Mouse (Mus musculus) liver, embryonic 13.5 days (tissue): Measurements from ENCODE around the gene Ifi35. TPM values are rescaled to one million over a fixed set of nuclear protein-coding genes. Genes with fewer than 3 reads are reported as not detected.
"Not testable (repeated sequence)": the region's sequence is repeated elsewhere in the genome, so short reads cannot be mapped to it uniquely, and the experiment has no call there.

Source experiments
- ATAC-seq: fragments of 200-750 bp; cut with Nextera tagmentation; 2 replicates; pipeline ENCODE4 v1.8.0; 2017; ENCODE audit warnings: low read depth, mild to moderate bottlenecking, moderate number of reproducible peaks, moderate library complexity
- DNase-seq: peaks from one replicate; pipeline ENCODE4 v3.0.0; 2022
- H3K27ac ChIP-seq: fragments of 300-500 bp; sonication (generic); 2 replicates; pipeline ENCODE4 v1.5.1; 2015; ENCODE audit warnings: moderate library complexity, mild to moderate bottlenecking, inconsistent platforms
- H3K27me3 ChIP-seq: fragments of 300-500 bp; sonication (generic); 2 replicates; pipeline ENCODE4 v1.6.1; 2015; ENCODE audit warnings: mild to moderate bottlenecking, inconsistent platforms
- H3K36me3 ChIP-seq: fragments of 300-500 bp; sonication (generic); 2 replicates; pipeline ENCODE4 v1.6.1; 2015; ENCODE audit warnings: mild to moderate bottlenecking, inconsistent platforms
- H3K4me1 ChIP-seq: fragments of 300-500 bp; sonication (generic); replicated peaks from 2 replicates; pipeline ENCODE4 v1.6.1; 2015; ENCODE audit warnings: inconsistent platforms
- H3K4me2 ChIP-seq: fragments of 300-500 bp; sonication (generic); 2 replicates; pipeline ENCODE4 v1.6.1; 2015; ENCODE audit warnings: inconsistent platforms, mild to moderate bottlenecking, moderate library complexity
- H3K4me3 ChIP-seq: fragments of 300-500 bp; sonication (generic); replicated peaks from 2 replicates; pipeline ENCODE4 v1.5.1; 2015; ENCODE audit warnings: mild to moderate bottlenecking, inconsistent platforms
- H3K9ac ChIP-seq: fragments of 300-500 bp; sonication (generic); 2 replicates; pipeline ENCODE4 v1.6.1; 2015; ENCODE audit warnings: mild to moderate bottlenecking, inconsistent platforms
- H3K9me3 ChIP-seq: fragments of 300-500 bp; sonication (generic); replicated peaks from 2 replicates; pipeline ENCODE4 v1.6.1; 2016; ENCODE audit warnings: inconsistent platforms
- WGBS: fragments of 180-500 bp; shearing (Covaris S2); methylation state at CpG from one replicate; pipeline ENCODE4 v1.1.7; 2015; ENCODE audit not compliant: insufficient replicate concordance; 5-methylcytosine and 5-hydroxymethylcytosine counted together
- polyA plus RNA-seq: library from polyadenylated mRNA; unstranded; fragments of >200 nt; fragmentation: Nextera tagmentation; extraction: Ambion mirVana; gene quantifications from 2 replicates; pipeline ENCODE4 v1.2.1, GENCODE M21; 2015

Gene Ifi35
- polyA plus RNA-seq, 1 experiment from 2014 or later = 33.0 TPM

DNA sequence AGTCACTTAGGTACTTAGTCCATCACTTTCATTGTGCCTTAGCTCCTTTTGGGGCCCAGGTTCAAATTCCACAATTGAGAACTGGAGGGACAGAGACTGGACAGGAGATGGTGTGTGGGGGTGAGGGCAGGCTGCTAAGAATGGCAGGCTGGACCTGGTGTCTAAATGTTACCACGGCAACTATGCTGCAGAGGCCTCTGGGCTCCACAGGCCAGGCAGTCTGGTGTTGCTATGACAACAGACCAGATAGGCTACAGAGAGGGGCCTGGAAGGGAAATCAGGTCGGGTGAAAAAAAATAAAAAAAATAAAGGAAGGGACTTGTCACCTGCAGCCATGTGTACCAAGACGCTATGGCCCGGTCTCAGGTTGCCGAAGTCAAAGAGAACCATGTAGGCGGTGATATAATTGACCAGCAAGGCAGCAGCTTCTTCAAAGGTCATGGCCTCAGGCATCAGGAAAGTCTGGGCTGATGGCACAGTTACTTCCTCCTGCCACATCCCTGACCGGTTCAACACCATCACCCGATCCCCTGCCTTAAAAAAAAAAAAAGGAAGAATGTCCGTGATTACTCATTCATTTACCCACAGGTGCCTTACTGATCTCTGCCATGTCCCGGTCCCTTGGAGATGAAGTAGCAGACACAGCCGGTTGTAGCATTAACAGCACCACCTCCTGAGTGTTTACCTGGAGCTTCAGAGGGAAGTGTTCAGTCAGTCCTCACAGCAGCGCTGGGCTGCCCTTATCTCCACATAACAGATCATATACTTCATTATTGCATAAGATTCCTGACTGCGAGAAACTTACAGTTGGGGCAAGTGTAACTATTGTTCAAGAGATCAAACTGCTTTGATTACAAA is 14.6 kb downstream of the Ifi35 start:
- ATAC-seq = no peak

DNA sequence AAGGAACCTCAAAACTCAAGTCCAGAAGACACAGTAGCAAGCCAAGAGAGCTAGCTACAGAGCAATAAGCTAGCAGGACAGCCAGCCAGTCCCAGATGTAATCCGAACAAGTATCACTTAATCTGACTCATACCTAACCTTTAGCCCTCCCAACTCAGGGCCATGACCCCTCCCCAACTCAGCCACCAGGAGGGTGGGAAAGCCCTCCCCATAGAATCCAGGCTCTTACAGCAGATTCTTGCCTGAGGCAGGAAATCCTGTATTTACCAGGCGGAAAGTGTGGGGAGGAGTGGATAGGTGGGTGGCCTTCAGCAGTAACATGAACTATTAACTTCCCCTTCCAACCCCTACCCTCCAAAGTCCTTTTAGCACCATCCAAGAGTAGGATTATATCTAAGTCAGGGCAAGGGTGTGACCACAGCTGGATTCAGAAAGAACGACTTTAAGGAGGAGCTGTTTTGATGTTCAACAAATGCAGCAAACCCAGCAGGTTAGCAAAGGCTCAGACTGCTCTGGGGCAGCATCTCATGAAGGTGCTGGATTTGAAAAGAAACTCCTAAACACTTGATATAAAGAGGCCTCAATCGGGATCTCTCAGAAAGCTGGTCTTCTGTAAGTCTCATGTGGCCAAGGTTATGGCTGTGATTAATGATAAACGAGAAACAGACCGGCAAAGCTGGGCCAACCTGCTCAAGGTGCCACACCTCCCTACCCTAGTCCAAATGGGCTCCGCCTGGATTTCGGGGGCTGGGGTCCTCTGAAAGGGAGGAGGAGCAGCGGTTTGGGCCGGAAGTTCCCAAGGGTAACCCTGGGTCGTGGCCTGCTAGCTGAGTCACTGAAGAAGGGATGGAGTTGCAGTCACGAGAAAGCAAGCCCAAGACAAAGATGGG is 16.2 kb downstream of the Ifi35 start, which contains the start of gene Rnd2:
Rnd2 (plus strand) TSS at position 789 of the 890 bp plus-strand sequence.
- ATAC-seq = no peak
- Histone ChIP-seq H3K4me3 (peak within 1 kb of the TSS; percentile 69), H3K9me3 (no peaks in the 10 kb centered on the region), H3K9ac (peak within 1 kb of the TSS; percentile 70), H3K36me3 (peaks cover 16% of the 10 kb centered on the region), H3K27me3 (peaks cover 60% of the 10 kb centered on the region), H3K4me2 (peak within 1 kb of the TSS; percentile 97), H3K27ac (peak within 1 kb of the TSS; percentile 60), H3K4me1 (peaks cover 77% of the 10 kb centered on the region)
- no peak for DNase-seq
- 11% methylated on average over 12 of the region's 12 CpGs for WGBS

More for the DNA sequence above, 14.6 kb downstream of the Ifi35 start:
- Histone ChIP-seq H3K4me1 (peaks cover 71% of the 10 kb centered on the region), H3K9ac (0 out of 2 replicates have a peak overlapping the region, but pooled peaks have one; percentile 9), H3K4me2 (peak overlapping the region; percentile 97), H3K27ac (no peak overlapping the region), H3K9me3 (no peaks in the 10 kb centered on the region), H3K27me3 (peaks cover 44% of the 10 kb centered on the region), H3K4me3 (no peak overlapping the region), H3K36me3 (peaks cover 32% of the 10 kb centered on the region)
- 22% methylated on average over 13 of the region's 13 CpGs for WGBS
- DNase-seq = no peak

- Histone ChIP-seq H3K9ac (peak overlapping the region; percentile 70), H3K27ac (peak overlapping the region; percentile 60), H3K9me3 (no peaks in the 10 kb centered on the region), H3K4me3 (peak overlapping the region; percentile 69), H3K36me3 (peaks cover 7% of the 10 kb centered on the region), H3K4me2 (peak overlapping the region; percentile 97), H3K27me3 (peaks cover 66% of the 10 kb centered on the region), H3K4me1 (peaks cover 73% of the 10 kb centered on the region)
- ATAC-seq (peak; percentile 37), DNase-seq (peak; percentile 42)
- WGBS = under 1% methylated on average over 51 of the region's 51 CpGs
These were observed 17.1 kb downstream of the Ifi35 start for GRCm38 (mm10) chr11:101465101-101465868.

DNA sequence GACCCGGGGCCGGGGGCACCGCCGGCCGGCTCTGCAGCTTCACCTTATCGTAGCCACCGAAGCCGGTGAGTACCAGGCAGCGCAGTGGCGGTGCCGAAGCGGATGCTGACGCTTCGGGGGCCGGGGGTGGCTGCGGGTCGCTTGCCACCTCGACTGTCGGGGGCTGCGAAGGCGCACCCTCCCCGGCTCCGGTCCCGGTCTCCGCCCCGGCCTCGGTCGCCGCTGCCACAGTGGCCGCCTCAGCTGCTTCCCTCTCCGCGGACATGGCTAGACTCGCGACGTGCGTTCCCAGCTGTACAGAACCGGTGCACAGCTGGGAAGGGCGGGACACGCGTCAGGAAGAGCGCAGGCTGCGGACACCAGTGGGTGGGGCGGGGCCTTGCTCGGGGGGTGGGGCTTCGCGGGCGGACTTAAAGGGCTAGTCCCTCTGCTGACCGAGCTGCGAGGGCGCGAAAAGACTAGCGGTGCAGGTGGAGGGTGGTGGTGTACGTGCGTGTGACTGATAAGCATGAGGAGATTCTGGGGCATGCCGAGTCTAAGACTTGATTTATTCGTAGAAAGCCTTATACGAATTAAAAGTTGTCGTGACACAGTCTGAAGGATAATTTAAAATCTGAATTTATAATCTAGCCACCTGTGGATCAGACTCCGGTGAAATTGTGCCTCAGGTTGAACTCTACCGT is 17.8 kb downstream of the Ifi35 start, which contains the start of gene Vat1:
Vat1 (minus strand) TSS at position 362 of the 683 bp plus-strand sequence.
- Histone ChIP-seq H3K4me3 (peak within 1 kb of the TSS; percentile 69), H3K9me3 (no peaks in the 10 kb centered on the region), H3K27ac (peak within 1 kb of the TSS; percentile 60), H3K36me3 (peaks cover 3% of the 10 kb centered on the region; the same call in 1 of the 2 replicates), H3K4me2 (peak within 1 kb of the TSS; percentile 98), H3K27me3 (peaks cover 74% of the 10 kb centered on the region), H3K9ac (peak within 1 kb of the TSS; percentile 70), H3K4me1 (peaks cover 73% of the 10 kb centered on the region)
- peak; percentile 67 for ATAC-seq
- under 1% methylated on average over 60 of the region's 60 CpGs for WGBS
- DNase-seq = peak; percentile 67

- WGBS = 49% methylated on average over 5 of the region's 5 CpGs
- H3K9ac ChIP-seq, H3K36me3 ChIP-seq, ATAC-seq, DNase-seq, H3K9me3 ChIP-seq, H3K27ac ChIP-seq: not testable (repeated sequence)
- H3K4me1 ChIP-seq = peaks cover 73% of the 10 kb centered on the region
- peaks cover 79% of the 10 kb centered on the region for H3K27me3 ChIP-seq
- peak overlapping the region; percentile 69 for H3K4me3 ChIP-seq
- H3K4me2 ChIP-seq = peak overlapping the region; percentile 97
These were observed 18.3 kb downstream of the Ifi35 start for GRCm38 (mm10) chr11:101466552-101466950.

DNA sequence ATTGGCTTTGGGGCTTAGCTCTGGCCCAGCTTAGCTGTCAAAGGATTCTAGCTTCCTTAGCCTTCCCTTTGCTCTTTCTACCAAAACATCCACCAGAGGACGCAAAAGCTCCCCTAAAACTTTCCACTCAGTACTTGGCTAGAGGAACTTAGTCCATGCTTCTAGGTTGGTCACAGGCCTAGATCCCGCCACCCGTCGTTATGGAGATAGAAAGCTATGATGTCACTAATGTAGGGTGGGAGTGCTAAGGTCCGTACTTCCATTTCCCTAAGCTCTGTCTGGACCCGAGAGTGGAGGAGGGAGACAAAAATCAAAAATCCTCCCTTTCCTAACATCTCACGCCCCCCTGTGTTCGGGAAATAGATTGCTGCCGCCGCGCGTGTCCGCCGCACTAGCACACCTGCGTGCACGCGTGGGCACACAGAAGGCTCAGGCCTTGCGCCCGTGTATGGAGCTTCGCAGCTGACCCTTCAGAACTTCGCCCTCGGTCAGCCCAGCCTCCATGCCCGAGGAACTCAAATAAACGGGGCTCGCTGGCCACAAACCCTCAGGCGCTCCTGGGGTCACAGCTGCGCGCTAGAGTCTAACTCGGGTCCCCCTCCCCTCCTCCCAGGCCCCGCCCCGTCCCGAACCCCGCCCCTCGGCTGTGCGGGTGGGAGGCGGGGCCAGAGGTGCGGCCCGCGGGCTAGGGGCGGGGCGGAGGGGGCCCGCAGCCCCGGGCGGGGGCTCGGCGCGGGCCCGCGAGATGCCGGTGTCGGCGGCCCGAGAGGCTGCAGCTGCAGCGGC is 19.5 kb downstream of the Ifi35 start:
- Histone ChIP-seq H3K36me3 (no peaks in the 10 kb centered on the region), H3K4me3 (peak overlapping the region; percentile 74), H3K27me3 (peaks cover 88% of the 10 kb centered on the region), H3K4me2 (peak overlapping the region; percentile 98), H3K9ac (peak overlapping the region; percentile 75), H3K27ac (no peak overlapping the region; the same call in 1 of the 2 replicates), H3K9me3 (no peaks in the 10 kb centered on the region), H3K4me1 (peaks cover 69% of the 10 kb centered on the region)
- DNase-seq (peak; percentile 48), ATAC-seq (peak; percentile 66)
- under 1% methylated on average over 41 of the region's 54 CpGs for WGBS

- ATAC-seq (no peak; the same call in 1 of the 2 replicates), DNase-seq (no peak)
- Histone ChIP-seq H3K27me3 (peaks cover 90% of the 10 kb centered on the region), H3K4me1 (peaks cover 63% of the 10 kb centered on the region), H3K9me3 (no peaks in the 10 kb centered on the region), H3K36me3 (no peaks in the 10 kb centered on the region), H3K9ac (peak overlapping the region; percentile 75), H3K4me2 (peak overlapping the region; percentile 98), H3K27ac (no peak overlapping the region), H3K4me3 (peak overlapping the region; percentile 74)
- WGBS = 1% methylated on average over 31 of the region's 31 CpGs
These were observed 20.1 kb downstream of the Ifi35 start for GRCm38 (mm10) chr11:101468263-101468688.

- peak overlapping the region; percentile 98 for H3K4me2 ChIP-seq
- DNase-seq (no peak), ATAC-seq (no peak)
- WGBS = 7% methylated on average over 13 of the region's 13 CpGs
- no peaks in the 10 kb centered on the region for H3K9me3 ChIP-seq
- H3K4me3 ChIP-seq = peak overlapping the region; percentile 74
- H3K36me3 ChIP-seq = no peaks in the 10 kb centered on the region
- H3K9ac ChIP-seq = peak overlapping the region; percentile 75
- peaks cover 87% of the 10 kb centered on the region for H3K27me3 ChIP-seq
- H3K27ac ChIP-seq = no peak overlapping the region
- H3K4me1 ChIP-seq = peaks cover 59% of the 10 kb centered on the region
These were observed 20.5 kb downstream of the Ifi35 start for GRCm38 (mm10) chr11:101468731-101469130.

DNA sequence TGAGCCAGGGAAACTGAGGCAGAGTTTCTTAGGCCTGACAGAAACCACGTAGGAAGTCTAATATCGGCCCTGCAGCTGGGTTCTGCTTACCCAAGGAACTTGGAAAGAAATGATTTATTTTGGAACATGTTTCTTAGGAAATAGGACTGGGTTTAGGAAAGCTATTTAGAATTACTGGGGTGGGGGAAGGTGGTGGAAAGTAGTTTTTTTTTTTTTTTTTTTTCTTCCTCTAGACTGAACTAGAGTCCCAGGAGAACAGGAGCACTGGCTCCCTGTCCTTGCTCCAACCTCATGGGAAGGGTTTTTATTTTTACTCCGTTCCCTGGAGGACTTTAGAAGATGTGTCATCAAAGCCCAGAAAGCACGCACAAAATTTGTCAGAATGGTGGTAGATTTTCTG is 20.9 kb downstream of the Ifi35 start:
- 54% methylated on average over 4 of the region's 4 CpGs for WGBS
- peak overlapping the region; percentile 98 for H3K4me2 ChIP-seq
- no peak for ATAC-seq
- no peaks in the 10 kb centered on the region for H3K36me3 ChIP-seq
- peaks cover 54% of the 10 kb centered on the region for H3K4me1 ChIP-seq
- no peaks in the 10 kb centered on the region for H3K9me3 ChIP-seq
- peak overlapping the region; percentile 75; the same call in 1 of the 2 replicates for H3K9ac ChIP-seq
- DNase-seq = no peak
- peak overlapping the region; percentile 74; the same call in 1 of the 2 replicates for H3K4me3 ChIP-seq
- no peak overlapping the region for H3K27ac ChIP-seq
- H3K27me3 ChIP-seq = peaks cover 83% of the 10 kb centered on the region
